Mouse (Mus musculus): ENCODE data around the gene Cyb561. TPM values are rescaled to one million over a fixed set of nuclear protein-coding genes. Genes with fewer than 3 reads are reported as not detected.

The Cyb561 gene
- total RNA-seq, 2 experiments from 2014 or later: 168 to 204 TPM

DNA sequence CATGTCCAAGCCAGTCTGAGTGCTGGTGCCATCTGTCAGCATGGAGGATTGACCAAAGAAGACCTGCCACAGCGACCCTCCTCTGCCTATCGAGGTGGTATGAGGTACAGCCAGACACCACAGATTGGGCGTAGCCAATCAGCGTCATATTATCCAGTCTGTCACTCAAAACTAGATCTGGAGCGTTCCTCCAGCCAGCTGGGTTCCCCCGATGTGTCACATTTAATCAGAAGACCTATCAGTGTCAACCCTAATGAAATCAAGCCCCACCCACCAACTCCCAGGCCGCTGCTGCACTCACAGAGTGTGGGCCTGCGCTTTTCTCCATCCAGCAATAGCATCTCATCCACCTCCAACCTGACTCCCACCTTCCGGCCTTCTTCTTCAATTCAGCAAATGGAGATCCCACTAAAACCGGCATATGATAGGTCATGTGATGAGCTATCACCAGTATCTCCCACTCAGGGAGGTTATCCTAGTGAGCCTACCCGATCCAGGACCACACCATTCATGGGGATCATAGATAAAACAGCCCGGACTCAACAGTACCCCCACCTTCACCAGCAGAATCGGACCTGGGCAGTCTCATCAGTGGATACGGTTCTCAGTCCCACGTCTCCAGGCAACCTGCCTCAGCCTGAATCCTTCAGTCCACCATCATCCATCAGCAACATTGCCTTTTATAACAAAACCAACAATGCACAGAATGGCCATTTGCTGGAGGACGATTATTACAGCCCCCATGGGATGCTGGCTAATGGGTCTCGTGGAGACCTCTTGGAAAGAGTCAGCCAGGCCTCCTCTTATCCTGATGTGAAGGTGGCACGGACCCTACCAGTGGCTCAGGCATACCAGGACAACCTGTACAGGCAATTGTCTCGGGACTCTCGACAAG is 30.1 kb downstream of the Cyb561 start:
- DNase-seq (ENCODE audit: low spot score in 2 of 2): no peak

DNA sequence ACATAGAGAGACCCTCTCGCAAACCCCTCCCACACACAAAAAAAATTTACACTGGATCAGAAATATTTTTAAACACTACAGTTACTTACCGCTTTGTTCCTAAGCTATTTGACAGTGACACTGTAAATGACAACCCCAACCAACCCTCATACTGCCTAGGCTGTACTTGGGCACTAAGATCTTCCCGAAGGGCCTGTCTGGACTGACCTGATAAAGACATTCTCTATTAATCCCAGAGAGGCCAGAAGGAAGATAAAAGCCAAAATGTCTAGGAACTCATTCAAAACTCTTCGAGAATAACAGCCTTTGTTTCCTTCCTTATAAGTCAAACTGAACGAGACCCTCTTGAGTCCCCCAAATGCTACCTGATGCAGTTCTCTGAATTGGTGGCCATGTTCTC is 31.9 kb downstream of the Cyb561 start:
- no peak for DNase-seq (ENCODE audit: low spot score in 2 of 2)

DNA sequence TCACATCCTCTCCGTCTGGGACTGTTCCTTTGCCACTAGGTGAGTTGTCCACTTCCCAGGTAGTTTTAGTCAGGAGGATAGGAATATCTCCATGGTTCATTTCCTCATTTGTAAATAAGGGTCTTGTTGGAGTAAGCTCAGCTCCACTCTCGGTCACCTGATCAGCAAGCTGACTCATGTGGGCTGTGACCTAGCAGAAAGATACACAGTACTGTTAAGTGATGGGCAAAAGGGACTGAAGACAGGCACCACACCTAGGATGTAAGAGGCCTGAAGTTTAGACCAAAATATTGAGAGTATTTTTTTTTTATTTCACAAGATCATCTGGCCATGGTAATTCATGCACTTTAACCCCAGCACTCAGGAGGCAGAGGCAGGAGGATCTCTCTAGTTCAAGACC is 32.3 kb downstream of the Cyb561 start:
- DNase-seq (ENCODE audit: low spot score in 2 of 2): no peak

DNA sequence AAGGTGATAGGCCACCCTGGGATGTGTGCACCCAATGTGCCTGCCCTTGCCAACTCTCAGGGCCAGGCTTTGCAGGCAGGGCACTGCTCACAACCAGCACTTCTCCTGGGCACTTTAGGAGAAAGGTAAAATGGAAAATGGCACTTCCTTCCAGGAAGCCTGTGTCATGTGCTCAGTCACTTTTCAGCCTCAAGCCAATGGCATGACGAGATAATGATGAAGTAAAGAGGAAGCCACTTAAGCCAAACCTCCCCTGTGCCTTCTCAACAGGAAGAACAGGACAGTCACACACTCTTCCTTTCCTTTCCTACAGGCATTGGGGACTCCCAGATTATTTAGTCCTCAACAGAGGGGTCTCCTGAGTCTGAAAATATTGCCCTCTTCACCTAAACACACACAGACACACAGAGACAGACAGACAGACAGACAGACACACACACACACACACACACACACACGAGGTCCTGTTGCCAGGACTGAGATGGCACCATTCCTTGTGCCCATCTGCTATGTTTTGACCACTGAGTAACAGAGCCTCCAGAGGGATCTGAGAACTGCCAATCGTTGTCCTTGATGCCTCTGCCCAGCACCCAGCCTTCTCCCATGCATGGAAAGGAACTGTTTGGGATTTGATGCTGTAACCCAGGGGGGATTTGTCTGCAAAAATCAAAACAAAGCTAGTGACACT is 32.9 kb downstream of the Cyb561 start:
- DNase-seq (ENCODE audit: low spot score in 2 of 2): no peak

DNA sequence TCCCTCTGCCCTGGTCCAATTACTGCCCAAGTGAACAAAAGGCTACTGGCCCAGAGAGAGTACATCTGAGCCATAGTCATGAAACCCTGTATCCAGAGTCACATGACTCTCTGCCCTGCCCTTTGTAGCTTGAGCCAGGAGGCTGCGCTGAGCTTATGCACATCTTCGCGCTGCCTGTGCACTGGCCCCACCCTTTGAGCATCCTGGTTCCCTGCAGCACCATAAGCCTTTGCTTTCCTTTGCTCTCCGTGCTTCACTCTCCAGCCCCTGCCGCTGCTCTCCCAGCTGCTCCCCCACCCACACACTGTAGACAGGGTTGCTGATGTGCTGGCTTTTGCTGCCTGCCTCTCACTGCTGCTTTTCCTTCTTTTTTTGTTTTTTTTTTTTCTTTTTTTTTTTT is 39.6 kb downstream of the Cyb561 start:
- DNase-seq (ENCODE audit: low spot score in 2 of 2): no peak

DNA sequence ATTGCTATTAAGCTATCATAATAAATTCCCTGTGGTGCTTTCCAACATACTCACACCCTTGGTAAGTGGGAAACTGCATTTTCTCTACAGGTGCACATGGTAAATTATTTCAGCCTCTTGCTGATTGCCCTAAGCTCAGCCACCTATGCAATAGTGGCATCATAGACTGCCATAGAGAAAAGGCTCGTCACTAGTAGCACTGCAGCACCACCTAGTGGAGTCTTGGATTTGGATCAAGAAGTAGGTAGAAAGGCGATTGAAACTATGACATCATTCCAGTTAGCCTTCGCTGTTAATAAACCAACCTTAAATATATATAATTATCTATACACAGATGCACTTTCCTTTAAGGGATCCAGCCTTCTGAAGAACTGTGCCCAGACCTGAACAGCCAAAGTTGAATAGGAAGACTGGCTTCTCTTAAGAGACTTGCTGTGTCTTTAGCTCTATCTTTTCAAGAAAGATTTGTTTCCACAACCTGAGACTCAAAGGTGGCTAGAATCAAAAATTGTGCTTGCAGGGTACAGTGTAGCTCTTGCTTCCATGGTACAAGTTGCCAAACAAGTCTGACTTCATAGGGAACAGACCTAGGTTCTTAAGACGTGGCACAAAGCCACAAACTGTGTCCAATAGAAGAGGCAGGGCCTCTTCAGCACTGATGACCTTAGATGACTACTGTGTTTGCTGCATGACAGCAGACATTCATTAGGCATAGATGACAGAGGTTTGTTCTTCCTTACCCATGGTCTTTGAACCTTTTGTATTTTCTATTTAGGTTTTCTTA is 41.4 kb downstream of the Cyb561 start:
- DNase-seq (ENCODE audit: low spot score in 2 of 2): peak; percentile 65 to 67

DNA sequence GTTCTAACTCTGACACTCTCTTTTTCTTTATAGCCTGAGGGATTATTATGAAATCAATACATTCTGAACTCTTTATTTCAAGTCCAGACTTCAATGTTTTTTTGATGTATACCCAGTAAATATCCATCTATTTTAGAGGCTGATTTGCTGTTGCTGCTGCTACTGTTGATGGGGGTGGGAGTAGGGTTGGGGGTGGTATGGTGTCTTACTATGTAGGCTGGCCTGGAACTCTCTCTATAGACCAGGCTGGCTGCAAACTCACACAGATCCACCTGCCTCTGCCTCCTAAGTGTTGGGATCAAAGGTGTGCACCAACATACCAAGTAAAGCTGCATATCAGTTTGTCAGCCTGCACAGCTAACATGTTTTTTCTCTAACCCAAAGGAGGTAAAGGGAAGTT is 42.0 kb downstream of the Cyb561 start:
- no peak for DNase-seq (ENCODE audit: low spot score in 2 of 2)

DNA sequence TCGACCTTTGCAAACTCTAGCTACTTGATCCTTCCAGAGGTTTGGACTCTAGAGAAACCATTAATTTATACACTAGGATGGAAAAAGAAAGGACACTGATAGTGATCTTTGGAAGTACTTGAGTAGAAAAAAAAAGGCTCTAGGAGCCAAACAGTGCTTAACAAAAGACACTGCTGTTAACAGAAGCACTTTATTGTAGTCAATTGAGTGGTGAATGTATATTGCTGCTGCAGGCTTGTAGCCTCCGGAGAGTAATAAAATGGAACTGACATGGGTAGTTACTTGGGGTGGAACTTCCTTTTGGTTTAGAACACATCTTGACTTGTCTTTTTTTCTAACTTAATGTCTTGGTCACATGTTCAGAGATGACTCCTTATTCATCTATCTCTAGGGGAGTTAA is 43.5 kb downstream of the Cyb561 start:
- DNase-seq (ENCODE audit: low spot score in 2 of 2): no peak

DNA sequence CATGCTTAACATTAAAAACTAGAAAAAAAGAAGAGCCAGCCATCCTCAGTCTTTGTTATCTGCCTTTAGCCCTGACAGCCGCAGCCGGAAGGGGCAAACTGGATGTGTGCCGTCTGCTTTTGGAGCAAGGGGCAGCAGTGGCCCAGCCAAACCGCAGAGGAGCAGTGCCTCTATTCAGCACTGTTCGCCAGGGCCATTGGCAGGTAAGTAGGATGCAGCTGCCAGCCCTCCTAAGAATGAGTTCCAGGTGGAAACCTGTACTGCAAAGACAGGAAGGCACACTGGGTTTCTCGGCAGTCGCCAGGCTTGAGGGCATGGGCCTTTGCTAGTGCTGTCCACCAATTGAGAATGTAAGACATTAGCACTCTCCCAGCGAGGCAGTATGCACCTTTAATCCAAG is 44.2 kb downstream of the Cyb561 start:
- DNase-seq (ENCODE audit: low spot score in 2 of 2): no peak

DNA sequence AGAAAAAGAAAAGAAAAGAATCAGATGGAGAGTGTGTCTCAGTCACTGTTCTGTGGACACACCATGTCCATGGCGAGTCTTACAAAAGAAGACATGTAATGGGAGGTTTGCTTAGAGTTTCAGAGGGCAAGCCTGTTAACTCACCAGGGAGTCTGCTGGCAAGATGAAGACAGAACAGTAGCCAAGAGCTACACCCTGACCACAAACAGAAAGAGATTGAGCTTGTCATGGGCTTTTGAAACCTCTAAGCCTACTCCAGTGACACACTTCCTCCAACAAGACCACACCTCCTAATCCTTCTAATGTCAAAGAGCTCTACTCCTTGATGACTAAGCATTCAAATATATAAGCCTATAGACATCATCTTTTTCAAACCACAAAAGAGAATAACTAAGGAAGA is 45.8 kb downstream of the Cyb561 start:
- no peak for DNase-seq (ENCODE audit: low spot score in 2 of 2)

DNA sequence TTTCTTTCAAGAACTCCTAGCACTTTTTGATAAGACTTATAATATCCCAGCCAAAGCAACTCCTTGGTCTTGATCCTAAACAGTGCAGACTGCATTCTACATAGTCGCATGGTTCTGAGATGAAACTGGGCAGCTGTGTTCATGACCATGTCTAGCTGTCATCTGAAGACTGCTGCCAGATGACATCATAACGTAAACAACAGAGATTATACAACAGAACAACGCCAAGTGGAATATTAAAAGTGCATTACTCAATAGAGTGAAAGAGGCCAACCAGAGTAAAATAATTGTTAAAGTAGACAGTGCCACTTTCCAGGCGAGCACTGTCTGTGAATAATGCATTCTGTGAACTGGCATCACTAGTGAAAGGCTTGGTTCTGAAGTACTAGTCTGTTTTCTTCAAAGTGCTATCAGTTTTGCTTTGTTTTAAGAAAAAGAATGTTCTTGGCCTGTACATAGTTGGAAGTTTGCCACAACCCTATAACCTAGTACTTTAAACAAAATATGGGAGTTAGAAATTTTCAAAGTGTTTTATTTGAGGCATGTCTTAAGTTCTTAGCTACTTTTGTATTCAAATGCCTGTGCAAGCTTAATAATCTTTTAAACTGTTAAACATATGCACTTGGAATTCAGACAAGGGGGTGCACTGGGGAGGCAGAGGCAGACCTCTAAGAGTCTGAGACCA is 47.5 kb downstream of the Cyb561 start:
- DNase-seq (ENCODE audit: low spot score in 2 of 2): no peak

DNA sequence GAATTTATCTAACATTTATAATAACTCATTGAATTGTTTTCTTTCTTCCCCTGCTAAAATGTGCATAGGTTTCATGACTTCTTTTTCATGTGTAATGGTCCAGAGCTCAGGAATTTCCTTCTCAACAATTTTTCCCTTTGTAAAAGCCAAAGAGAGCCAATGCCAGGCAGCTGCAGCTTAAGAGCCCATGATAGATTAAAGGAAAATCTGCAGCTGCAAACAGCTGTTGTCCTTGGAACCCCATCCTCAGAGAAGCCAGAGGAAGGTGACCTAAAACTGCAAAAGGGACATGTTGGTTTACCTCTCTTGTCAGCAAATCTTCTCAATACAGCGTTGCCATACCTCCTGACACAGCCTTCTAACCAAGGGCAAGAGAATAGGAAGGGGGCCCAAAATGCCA is 50.2 kb downstream of the Cyb561 start:
- DNase-seq (ENCODE audit: low spot score in 2 of 2): no peak

DNA sequence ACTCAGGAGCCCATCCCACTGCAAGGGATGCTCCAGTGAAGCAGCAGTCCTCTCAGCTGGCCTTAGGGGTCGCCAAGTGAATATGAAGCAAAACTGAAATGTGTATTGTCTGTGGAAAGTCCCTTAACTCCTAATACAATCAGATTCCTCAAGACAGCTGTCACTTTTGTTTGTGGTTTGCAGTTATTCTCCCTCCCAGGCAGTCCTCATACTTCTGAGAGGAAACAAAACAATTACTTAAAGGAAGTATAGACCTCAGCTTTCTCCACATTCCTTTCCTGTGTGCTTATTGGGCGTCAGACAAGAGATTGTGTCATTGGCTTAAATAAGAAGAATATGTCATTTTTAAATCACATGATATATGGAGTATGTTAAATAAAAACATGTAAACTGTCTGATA is 51.6 kb downstream of the Cyb561 start:
- no peak for DNase-seq (ENCODE audit: low spot score in 2 of 2)

DNA sequence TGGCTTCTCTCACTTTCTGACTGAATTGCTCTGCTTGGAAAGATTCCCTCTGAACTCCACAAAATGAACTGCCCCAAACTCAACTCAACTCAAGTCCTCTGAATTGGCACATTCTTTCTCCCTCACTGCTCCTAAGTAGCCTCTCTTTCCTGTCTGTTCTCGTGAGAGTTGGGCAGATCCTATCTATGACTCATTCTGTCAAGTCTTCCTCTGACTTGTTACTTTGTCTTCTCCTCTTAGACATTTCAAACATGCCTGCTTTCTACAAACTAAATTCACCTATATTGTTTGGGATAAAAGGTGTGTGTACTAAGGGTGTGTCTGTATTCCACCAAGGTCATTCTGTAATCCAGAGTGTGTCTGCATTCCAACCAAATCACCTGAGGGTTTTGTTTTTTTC is 54.0 kb downstream of the Cyb561 start:
- DNase-seq (ENCODE audit: low spot score in 2 of 2): no peak

DNA sequence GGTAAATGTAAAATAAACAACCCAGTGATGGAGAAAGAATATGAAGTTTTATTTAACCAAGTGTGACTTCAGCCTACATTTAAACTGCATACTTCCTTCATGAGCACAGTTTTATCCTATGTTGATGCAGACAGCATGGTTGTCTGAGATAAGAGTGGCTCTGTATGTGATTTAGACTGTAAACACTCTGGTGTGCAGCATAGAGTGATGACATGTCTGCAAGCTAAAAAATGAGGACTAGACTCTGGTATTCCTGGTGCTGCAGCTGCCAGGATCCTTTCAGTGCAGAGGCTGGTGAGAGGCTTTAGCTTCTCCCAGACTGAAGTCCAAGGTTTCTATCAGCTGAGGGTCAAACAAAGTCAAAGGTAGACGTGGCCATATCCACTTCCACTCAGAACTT is 65.9 kb downstream of the Cyb561 start:
- no peak for DNase-seq (ENCODE audit: low spot score in 2 of 2)

DNA sequence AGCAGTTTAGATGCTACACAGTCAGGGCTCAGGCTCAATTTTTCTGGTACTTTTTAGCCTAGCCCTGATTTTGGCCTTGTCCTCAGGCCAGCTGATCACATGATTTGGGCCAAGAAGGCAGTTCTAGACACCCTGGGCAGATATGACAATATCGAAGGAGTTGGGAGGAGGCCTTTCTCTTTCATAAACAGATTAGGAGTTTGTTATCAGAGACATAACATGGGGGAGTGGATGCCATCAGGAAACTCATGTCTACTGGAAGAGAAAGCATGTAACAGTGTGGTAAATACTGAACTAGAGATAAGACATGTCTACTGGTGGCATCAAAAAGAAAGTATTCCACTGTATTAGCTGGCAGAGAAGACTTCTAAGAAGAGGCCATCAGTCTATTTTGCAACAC is 67.6 kb downstream of the Cyb561 start:
- DNase-seq (ENCODE audit: low spot score in 2 of 2): no peak

Other genes with a start within 250 kb of the Cyb561 start
- 10 to 100 TPM; 11.0 to 16.0 TPM for gene Ace, start 14.6 kb upstream of the Cyb561 start, total RNA-seq (2021)
- gene Ace3, start 41.3 kb upstream of the Cyb561 start, total RNA-seq (2021): not detected
- under 1 TPM in 1 of 2 experiments, not detected in 1; 0.29 TPM for gene Kcnh6, start 54.8 kb upstream of the Cyb561 start, total RNA-seq (2021)
- gene Dcaf7, start 83.5 kb upstream of the Cyb561 start, total RNA-seq (2021): 10 to 100 TPM; 44.5 to 47.6 TPM
- 10 to 100 TPM; 32.3 to 33.3 TPM for gene Taco1, start 112.7 kb upstream of the Cyb561 start, total RNA-seq (2021)
- gene Map3k3, start 131.3 kb upstream of the Cyb561 start, total RNA-seq (2021): 10 to 100 TPM; 34.3 to 37.3 TPM
- gene Gm10840, start 207.5 kb upstream of the Cyb561 start, total RNA-seq (2021): not detected
- gene Limd2, start 207.5 kb upstream of the Cyb561 start, total RNA-seq (2021): 10 to 100 TPM in 1 of 2 experiments, 1 to 10 TPM in 1; 9.5 to 11.7 TPM
- 10 to 100 TPM; 11.6 to 13.1 TPM for gene Strada, start 248.8 kb upstream of the Cyb561 start, total RNA-seq (2021)

Data from adrenal gland, adult 18-20 months (tissue).